Mouse (Mus musculus) heart, postnatal 4 days (tissue): ENCODE results near the gene Cdc37l1. TPM values are rescaled to one million over a fixed set of nuclear protein-coding genes. Genes with fewer than 3 reads are reported as not detected.

Source experiments
- DNase-seq: peaks from one replicate; pipeline ENCODE4 v3.0.0; 2021
- total RNA-seq, 2 experiments: library from RNA; stranded (reverse); gene quantifications; 2 replicates each; pipeline ENCODE4 v1.2.3; 2021

Gene Cdc37l1
- total RNA-seq, 2 experiments from 2014 or later = 61.7 to 67.8 TPM

DNA sequence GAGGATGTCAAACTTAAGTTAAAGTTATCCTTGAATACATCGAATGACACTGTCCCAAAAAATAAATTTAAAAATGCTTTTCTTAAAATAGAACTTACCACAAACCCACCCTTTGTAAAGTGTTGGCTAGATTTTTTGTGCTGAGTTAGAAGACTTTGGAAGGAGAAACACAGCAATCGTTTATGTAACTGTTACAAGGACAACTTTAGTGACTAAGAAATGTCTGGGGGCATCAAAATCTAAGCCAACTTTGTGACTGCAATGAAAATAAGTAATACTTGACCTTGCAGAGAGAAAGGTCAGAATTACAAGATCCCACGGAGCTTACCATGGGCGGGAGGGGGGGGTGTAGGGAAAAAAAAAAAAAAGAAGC is 56.8 kb downstream of the Cdc37l1 start:
- no peak for DNase-seq

DNA sequence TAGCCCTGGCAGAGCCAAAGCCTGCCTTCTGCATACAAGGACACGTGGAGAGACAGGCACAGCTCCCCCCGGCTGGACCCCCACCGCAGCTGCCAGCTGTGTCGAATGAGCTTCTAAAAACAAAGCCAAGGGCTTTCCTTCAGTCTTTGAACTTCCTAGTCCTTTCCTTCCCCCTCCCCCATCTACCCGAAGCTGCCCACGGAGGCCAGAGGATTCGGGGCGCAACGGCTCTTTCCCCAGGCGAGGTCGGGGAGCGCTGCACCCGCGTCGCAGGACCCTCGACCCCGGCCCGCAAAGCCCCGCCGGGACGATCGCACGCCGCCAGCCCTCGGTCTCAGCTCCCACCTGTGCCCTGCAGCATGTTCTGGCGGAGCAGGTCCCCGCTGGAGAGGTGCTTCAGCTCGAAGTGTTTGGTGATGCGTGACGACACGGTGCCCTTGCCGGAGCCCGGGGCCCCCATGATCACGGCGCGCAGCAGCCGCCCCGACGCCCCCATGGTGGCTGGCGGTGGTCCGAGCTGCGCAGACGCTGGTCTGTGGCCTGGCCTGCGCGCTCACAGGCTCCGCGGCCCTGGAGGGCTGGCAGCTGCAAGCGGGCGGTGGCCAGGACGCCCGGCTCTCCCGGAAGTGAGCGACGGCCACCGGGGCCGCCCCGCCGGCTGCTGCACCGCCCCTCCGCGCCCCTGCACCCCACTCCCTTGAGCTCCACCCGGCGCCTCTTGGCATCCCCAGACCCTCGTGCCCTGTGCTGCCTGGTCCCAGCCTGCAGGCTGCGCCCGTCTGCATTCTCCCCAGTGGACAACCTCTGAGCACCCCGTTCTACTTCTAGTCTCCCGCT is 57.4 kb downstream of the Cdc37l1 start, which contains the start of gene Ak3:
Gene Ak3, minus strand, starts transcription at position 628 of the 837 bp plus-strand sequence.
- peak; percentile 82 for DNase-seq

DNA sequence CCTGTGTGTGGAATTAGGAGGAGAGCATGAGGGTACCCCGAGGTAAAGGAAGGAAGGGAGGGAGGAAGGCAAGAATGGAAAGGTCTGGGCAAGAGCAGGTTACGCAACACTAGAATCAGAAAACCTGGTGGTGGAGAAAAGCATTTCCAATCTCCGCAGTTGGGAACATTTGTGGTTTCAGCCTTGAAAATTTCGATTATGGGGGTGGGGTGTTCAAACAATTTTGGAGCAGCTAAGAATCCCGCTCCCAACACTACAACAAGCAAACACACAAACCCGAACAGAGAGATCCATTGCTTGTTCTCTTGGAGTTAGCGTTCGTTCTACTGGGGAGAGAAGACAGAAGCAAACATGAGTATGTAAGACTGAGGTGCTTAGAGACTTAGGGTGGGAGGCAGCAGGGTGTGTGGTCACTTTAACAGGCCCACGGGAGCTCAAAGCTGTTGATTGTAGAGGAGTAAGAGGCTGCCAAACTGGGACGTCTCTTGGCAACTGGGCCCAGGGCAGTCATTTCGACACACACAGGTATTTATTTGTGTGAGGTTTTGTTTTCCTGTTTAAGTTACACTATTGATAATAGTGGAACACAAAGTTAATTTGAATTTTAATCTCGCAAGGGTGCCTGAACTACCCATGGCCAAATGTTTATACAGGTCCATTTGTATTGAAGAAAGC is 59.4 kb downstream of the Cdc37l1 start:
- DNase-seq = no peak

DNA sequence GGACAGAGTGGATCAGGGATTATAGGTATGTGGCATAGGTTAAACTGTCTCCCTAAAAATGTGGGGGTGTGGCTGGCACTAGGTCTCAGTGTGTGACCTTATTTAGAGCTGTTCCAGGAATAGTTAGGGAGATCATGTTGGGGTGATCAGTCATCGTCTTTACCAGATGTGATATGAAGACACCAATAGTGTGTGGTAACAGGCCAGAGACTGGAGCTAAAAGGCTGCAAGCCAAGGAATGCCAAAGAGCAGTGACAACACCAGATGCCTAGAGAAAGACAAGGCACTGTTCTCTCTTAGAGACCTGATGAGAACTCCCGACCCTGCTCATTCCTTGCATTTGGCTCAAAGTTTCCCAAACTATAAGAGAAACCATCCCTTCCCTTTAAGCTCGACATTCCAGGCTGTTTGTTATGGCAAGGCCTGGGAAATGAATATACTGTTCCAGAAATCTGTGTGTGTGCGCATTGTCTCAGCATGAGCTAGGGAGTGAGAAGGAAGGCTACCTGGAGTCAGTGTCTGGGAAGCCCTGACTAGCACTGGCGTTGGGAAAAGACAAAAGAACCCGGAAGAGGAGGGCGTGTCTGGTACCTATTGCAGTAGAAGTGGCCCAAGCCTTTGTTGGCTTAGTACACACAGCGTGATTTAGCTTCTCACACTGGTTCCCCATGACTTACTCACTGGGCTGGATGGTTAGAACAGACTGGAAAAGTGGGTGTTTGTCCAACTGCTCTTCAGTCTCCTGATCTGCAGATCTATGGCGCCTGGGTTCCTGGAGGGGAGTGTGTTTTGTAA is 60.2 kb downstream of the Cdc37l1 start:
- no peak for DNase-seq

DNA sequence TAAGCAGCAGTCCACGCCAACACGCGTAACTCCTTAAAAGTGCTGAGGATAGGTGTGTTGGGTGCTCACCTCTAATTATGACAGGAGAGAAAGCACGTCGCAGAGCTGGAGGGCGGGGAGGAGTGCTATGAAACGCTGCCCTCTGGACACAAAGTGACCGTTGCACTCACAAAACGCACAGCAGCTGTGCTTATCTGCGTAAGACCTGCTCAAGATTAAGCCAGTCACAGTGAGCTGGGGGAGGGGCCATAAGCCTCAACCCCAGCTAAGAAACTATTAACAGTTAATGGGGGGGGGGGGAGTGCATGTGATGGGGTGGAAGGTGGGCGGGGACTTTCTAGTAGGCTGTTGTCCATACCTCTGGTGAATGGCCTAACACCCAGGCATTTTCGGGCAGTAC is 62.6 kb downstream of the Cdc37l1 start:
- DNase-seq = no peak

DNA sequence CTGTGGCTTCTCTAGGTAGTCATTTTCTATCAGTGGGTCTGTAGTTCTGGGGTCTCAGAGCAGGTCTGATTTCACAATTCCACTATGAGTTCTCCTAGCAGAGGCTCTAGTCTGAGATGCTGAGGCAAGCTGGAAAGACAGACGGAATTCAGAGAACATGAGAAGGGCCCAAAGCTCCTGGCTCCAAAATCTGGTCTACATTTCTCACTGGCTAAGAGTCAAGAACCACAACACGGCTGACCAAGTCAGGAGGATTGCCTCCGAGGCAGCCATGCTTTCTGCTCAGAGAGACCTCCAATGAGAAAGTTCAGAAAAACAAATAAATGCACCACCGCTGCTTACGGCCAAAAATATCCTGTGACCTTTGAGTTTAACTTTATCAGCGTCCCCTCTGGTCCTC is 64.4 kb downstream of the Cdc37l1 start:
- no peak for DNase-seq

DNA sequence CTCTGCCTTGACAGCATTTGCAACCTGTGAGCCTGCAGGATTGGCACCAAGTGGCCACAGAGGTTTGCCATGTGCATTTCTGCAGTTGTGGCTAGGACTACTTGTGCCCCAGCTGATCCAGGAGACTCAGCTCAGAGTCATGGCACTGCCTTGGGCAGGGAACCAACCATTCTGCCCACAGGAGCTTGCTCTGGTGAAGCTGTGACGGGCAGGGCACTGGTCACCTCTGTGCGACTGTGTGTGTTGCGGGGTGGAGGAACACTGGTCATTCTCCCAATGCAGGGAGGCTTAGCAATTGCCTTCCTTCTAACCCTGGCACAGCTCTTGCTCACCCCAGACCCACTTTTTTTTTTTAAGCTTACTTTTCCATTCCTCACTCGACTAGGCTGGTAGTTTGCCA is 65.3 kb downstream of the Cdc37l1 start:
- no peak for DNase-seq

DNA sequence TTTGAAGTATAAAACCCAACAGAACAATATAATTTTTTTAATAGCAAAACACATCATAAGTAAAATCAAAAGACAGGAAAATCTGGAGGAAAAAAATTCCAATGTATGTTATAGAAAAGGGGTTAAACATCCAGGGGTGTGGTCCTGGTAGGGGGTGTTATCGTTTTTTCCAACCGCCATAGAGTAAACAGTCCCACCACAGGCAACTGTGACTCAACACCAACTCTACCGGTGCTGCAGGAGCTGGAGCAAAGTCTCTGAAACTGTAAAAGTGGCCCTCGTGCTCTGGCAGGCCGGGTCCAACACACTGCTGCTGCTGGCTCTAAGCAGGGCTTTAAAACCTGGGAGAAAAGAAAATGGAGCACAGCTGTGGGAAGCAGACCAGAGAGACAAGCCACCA is 68.6 kb downstream of the Cdc37l1 start:
- DNase-seq = no peak

DNA sequence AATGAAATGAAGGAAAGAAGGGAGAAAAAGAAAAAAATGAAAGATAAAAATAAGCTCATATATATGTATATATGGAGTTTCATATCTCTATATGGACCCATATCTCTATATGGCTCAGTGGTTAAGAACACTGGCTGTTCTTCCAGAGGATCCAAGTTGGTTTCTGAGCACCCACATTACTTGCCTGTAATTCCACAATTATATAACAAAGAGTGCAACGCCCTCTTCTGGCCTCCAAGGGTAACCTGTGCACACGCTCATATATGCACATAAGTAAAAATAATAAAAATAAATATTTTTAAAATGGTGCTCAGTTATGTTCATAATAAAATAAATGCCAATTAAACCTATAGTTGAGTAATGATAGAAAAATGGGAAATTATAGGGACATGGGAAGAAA is 69.5 kb downstream of the Cdc37l1 start:
- no peak for DNase-seq

DNA sequence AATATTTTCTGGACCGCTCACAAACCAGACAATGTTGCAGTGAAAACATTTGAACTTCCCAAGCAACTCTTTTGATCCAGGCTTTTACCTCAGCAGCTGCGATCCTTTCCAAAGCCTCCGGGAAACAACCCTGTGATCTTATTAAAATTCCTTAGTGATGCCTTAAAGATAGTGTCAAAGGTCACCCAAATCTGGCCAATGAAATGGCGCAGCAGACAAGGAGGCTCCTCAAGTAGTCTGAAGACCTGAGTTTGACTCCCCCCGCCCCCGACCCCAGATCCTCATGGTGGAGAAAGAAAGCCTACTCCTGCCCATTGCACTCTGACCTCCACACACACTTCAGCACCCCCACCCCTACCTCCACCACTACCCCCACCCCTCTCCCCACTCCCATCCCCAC is 70.1 kb downstream of the Cdc37l1 start:
- no peak for DNase-seq

DNA sequence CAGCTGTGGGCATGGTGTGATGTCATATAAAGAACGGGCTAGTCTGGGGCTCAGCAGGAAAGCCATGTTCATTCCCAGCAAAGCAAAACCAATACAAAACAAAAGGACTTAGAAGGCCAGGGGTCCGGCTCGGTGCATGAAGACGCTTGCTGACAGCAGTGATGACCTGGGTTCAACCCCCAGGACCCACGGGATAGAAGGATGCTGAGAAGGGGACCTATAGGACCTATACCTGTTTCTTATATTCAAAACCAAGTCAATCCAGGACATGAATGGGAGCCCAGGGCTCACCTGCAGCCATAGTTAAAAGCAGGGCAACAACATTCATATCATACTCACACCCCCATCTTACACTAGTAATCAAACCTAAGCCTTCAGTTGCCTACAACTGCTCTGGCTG is 72.9 kb downstream of the Cdc37l1 start:
- no peak for DNase-seq

DNA sequence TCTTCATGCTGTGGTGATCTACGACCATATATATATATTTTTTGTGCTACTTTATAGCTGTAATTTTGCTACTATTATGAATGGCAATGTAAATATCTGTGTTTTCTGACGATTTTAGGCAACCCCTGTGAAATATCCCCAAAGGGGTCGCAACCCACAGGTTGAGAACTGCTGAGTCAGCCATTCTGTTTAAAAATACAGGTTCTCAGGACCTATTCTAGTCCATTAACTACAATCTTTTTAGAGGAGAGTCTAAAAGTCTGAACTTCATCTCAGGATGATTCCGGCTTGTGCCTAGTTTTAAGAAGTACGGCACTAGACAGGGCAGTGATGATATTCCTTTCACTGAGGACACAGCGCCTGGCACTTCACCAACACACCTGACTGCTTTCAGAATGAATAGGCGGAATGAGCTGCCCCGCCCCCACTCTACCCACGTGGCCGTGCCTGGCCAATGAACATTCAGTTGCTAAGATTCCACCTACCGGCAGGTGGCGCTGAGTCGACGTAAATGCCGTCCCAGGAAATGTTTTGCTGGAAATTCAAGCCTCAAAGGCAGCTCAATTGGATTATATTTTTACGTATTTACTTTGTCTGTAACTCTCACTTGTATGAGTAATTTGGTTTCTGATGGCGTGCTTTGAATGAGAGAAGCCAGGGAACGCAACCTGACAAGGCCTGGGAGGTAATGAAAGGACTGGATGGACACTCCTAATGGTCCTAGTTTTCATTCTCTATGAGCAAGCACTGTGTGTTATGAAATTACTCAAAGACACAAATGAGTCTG is 73.6 kb downstream of the Cdc37l1 start:
- DNase-seq = peak; percentile 96

DNA sequence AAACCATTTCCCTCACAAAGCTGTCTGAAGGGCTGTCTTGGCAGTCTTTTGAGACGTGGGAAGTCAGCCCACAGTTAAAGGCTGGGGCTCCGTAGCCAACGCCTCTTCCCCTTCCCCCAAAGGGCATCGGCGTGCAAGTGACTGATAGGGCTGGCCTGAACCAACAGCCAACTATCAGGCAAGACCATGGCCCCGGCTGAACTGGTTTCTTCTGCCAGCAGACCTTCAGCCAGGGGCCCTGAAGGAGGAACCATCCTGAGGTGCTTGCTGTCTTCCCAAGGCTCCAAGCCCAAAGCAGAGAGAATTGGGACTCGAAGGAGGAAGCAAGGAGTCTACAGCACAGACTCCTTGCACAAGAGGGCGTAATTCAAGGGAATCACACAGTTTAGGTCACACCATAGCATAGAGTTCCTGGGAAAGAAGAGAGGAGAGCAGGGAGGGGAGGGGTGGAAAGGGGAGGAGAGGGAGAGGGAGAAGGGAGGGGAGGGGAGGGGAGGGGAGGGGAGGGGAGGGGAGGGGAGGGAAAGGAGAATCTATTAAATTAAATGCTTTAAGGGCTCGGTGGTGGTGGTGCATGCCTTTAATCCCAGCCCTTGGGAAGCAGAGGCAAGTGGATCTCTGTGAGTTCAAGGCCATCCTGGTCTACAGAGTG is 74.4 kb downstream of the Cdc37l1 start:
- DNase-seq = peak; percentile 43

DNA sequence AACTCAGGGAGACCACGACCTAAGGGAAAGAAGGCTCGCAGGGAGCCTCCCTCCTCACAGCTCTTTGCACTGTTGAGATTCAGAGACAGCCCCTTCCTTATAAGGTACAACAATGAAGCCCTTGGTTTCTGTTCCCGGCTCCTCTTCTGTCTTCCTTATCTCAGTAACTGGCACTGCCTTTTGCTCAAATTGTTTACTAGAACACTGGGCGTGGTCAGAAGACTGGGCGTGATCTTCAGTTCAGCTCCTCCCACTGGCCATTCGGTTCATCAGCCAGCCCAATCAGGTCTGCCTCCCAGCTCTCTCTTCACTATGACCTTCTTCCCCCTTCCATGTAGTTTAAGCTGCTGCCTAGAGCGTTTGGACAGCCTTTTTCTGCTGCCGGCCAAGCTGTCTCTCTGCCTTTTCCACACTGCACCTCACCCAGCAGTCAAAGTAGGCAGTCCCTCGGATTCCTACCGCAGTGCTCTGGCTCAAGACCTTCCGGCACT is 76.9 kb downstream of the Cdc37l1 start:
- DNase-seq = peak; percentile 76

DNA sequence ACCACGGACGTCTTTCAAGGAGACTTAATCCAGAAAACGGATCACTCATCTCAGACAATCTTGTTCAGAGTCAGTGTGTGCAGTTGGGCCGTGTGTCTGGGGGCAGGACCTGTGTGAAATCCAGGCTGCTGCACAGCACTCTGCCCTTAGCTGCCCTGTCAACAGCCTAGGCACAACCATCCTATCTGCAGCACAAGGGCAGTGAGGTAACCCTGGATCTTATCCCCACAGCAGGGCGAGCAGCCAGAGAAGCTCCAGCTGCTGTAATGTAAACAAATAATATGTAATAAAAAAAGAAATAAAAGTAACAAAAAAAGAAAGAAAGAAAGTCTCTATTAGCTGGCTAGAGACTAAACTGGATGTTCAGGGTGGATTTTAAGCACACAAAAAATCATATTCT is 79.0 kb downstream of the Cdc37l1 start:
- no peak for DNase-seq

DNA sequence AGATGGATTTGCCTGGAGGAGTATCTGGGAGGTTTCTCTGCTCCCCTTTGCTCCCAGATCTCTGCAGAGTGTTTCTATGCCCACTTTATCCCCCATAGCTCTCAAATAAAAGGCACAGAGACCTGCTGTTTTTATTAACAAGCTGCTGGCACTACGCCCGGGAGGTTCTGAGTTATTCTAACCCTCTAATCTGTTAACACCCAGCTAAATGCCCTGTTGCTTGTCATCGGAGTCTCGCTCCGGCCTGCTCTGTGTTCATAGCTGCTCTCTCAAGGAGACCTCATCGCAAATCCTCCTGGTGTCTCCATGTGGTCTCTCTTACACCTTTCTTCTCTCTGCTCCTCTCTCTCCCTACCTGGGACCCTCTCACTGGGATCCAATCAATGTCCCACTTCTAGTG is 84.7 kb downstream of the Cdc37l1 start:
- DNase-seq = peak; percentile 80

Other genes with a start within 250 kb of the Cdc37l1 start
- 1 to 10 TPM; 1.7 to 1.9 TPM for gene Slc1a1, start 155.3 kb upstream of the Cdc37l1 start, total RNA-seq
- gene Plpp6, start 26.4 kb upstream of the Cdc37l1 start, total RNA-seq = 1 to 10 TPM; 6.6 to 7.0 TPM
- 10 to 100 TPM; 16.1 to 19.5 TPM for gene 4430402I18Rik, start 22.6 kb upstream of the Cdc37l1 start, total RNA-seq
- 10 to 100 TPM; 73.8 to 77.5 TPM for gene Ak3, start 57.6 kb downstream of the Cdc37l1 start, total RNA-seq
- 1 to 10 TPM; 7.5 to 7.7 TPM for gene Rcl1, start 111.0 kb downstream of the Cdc37l1 start, total RNA-seq